Mouse (Mus musculus): ENCODE measurements around the gene Ung. TPM values are rescaled to one million over a fixed set of nuclear protein-coding genes. Genes with fewer than 3 reads are reported as not detected.

The Ung gene
- polyA plus RNA-seq, 1 experiment from 2014 or later: 34.3 TPM

- Histone ChIP-seq H3K27me3 (ENCODE audit: control insufficient read depth, insufficient read depth, low read length) (no peaks in the 10 kb centered on the region), H3K4me2 (ENCODE audit: low read depth, low read length) (no peak overlapping the region), H3K36me3 (ENCODE audit: control insufficient read depth, insufficient read depth, low read length) (no peaks in the 10 kb centered on the region; the same call in 1 of the 2 replicates), H3K9ac (ENCODE audit: low read length) (no peak overlapping the region), H3K9me3 (replicated peaks; ENCODE audit: control insufficient read depth, low read length) (no peaks in the 10 kb centered on the region), H3K27ac (ENCODE audit: low read length) (no peak overlapping the region), H3K4me1 (ENCODE audit: control insufficient read depth, insufficient read depth, low read length) (peaks cover 10% of the 10 kb centered on the region), H3K4me3 (replicated peaks; ENCODE audit: low read length) (no peak overlapping the region)
- 88% methylated on average over 1 of the region's 1 CpGs for WGBS
- ATAC-seq (ENCODE audit: insufficient read depth, low FRiP score): no peak
Measured at GRCm38 (mm10) chr5:114102807-114103206, 27.4 kb upstream of the Ung start.

GRCm38 (mm10) chr5:114106391-114106935, 23.7 kb upstream of the Ung start:
- H3K9me3 ChIP-seq (replicated peaks; ENCODE audit: control insufficient read depth, low read length): no peaks in the 10 kb centered on the region
- no peak overlapping the region for H3K4me3 ChIP-seq (replicated peaks; ENCODE audit: low read length)
- ATAC-seq (ENCODE audit: insufficient read depth, low FRiP score): no peak
- H3K36me3 ChIP-seq (ENCODE audit: control insufficient read depth, insufficient read depth, low read length): peaks cover 18% of the 10 kb centered on the region
- WGBS: 75% methylated on average over 16 of the region's 16 CpGs
- no peak overlapping the region for H3K9ac ChIP-seq (ENCODE audit: low read length)
- H3K27me3 ChIP-seq (ENCODE audit: control insufficient read depth, insufficient read depth, low read length): no peaks in the 10 kb centered on the region
- H3K4me2 ChIP-seq (ENCODE audit: low read depth, low read length): no peak overlapping the region
- H3K4me1 ChIP-seq (ENCODE audit: control insufficient read depth, insufficient read depth, low read length): no peaks in the 10 kb centered on the region
- H3K27ac ChIP-seq (ENCODE audit: low read length): no peak overlapping the region

GRCm38 (mm10) chr5:114113334-114113733, 16.9 kb upstream of the Ung start:
- Histone ChIP-seq H3K9ac (ENCODE audit: low read length) (no peak overlapping the region), H3K36me3 (ENCODE audit: control insufficient read depth, insufficient read depth, low read length) (peaks cover 13% of the 10 kb centered on the region), H3K4me3 (replicated peaks; ENCODE audit: low read length) (no peak overlapping the region), H3K4me1 (ENCODE audit: control insufficient read depth, insufficient read depth, low read length) (no peaks in the 10 kb centered on the region), H3K9me3 (replicated peaks; ENCODE audit: control insufficient read depth, low read length) (no peaks in the 10 kb centered on the region), H3K27me3 (ENCODE audit: control insufficient read depth, insufficient read depth, low read length) (no peaks in the 10 kb centered on the region), H3K4me2 (ENCODE audit: low read depth, low read length) (no peak overlapping the region), H3K27ac (ENCODE audit: low read length) (no peak overlapping the region)
- ATAC-seq (ENCODE audit: insufficient read depth, low FRiP score): no peak
- 86% methylated on average over 6 of the region's 6 CpGs for WGBS

- Histone ChIP-seq H3K27me3 (ENCODE audit: control insufficient read depth, insufficient read depth, low read length) (no peaks in the 10 kb centered on the region), H3K36me3 (ENCODE audit: control insufficient read depth, insufficient read depth, low read length) (no peaks in the 10 kb centered on the region), H3K9me3 (replicated peaks; ENCODE audit: control insufficient read depth, low read length) (no peaks in the 10 kb centered on the region), H3K27ac (ENCODE audit: low read length) (no peak overlapping the region), H3K4me1 (ENCODE audit: control insufficient read depth, insufficient read depth, low read length) (no peaks in the 10 kb centered on the region), H3K4me3 (replicated peaks; ENCODE audit: low read length) (no peak overlapping the region), H3K4me2 (ENCODE audit: low read depth, low read length) (no peak overlapping the region), H3K9ac (ENCODE audit: low read length) (no peak overlapping the region)
- WGBS: 83% methylated on average over 5 of the region's 5 CpGs
- no peak for ATAC-seq (ENCODE audit: insufficient read depth, low FRiP score)
Measured at GRCm38 (mm10) chr5:114115030-114115429, 15.2 kb upstream of the Ung start.

- no peak for ATAC-seq (ENCODE audit: insufficient read depth, low FRiP score)
- 83% methylated on average over 7 of the region's 7 CpGs for WGBS
- no peak overlapping the region for H3K4me3 ChIP-seq (replicated peaks; ENCODE audit: low read length)
- 0 out of 2 replicates have a peak, but pooled peaks cover under 1% of the 10 kb centered on the region for H3K36me3 ChIP-seq (ENCODE audit: control insufficient read depth, insufficient read depth, low read length)
- no peak overlapping the region for H3K9ac ChIP-seq (ENCODE audit: low read length)
- H3K27ac ChIP-seq (ENCODE audit: low read length): no peak overlapping the region
- H3K4me1 ChIP-seq (ENCODE audit: control insufficient read depth, insufficient read depth, low read length): no peaks in the 10 kb centered on the region
- H3K9me3 ChIP-seq (replicated peaks; ENCODE audit: control insufficient read depth, low read length): no peaks in the 10 kb centered on the region
- H3K27me3 ChIP-seq (ENCODE audit: control insufficient read depth, insufficient read depth, low read length): no peaks in the 10 kb centered on the region
- H3K4me2 ChIP-seq (ENCODE audit: low read depth, low read length): no peak overlapping the region
Measured at GRCm38 (mm10) chr5:114116586-114116985, 13.6 kb upstream of the Ung start.

- Histone ChIP-seq H3K27me3 (ENCODE audit: control insufficient read depth, insufficient read depth, low read length) (no peaks in the 10 kb centered on the region), H3K4me3 (replicated peaks; ENCODE audit: low read length) (no peak overlapping the region), H3K27ac (ENCODE audit: low read length) (no peak overlapping the region), H3K9ac (ENCODE audit: low read length) (no peak overlapping the region), H3K4me2 (ENCODE audit: low read depth, low read length) (no peak overlapping the region), H3K36me3 (ENCODE audit: control insufficient read depth, insufficient read depth, low read length) (peaks cover 4% of the 10 kb centered on the region; the same call in 1 of the 2 replicates), H3K4me1 (ENCODE audit: control insufficient read depth, insufficient read depth, low read length) (no peaks in the 10 kb centered on the region), H3K9me3 (replicated peaks; ENCODE audit: control insufficient read depth, low read length) (no peaks in the 10 kb centered on the region)
- ATAC-seq (ENCODE audit: insufficient read depth, low FRiP score): no peak; the same call in 1 of the 2 replicates
- WGBS: 76% methylated on average over 4 of the region's 4 CpGs
Measured at GRCm38 (mm10) chr5:114119806-114120205, 10.4 kb upstream of the Ung start.

GRCm38 (mm10) chr5:114126008-114126407, 4.2 kb upstream of the Ung start:
- no peaks in the 10 kb centered on the region for H3K9me3 ChIP-seq (replicated peaks; ENCODE audit: control insufficient read depth, low read length)

GRCm38 (mm10) chr5:114126499-114127244, 3.5 kb upstream of the Ung start:
- Histone ChIP-seq H3K27me3 (ENCODE audit: control insufficient read depth, insufficient read depth, low read length) (no peaks in the 10 kb centered on the region), H3K9me3 (replicated peaks; ENCODE audit: control insufficient read depth, low read length) (no peaks in the 10 kb centered on the region), H3K4me3 (replicated peaks; ENCODE audit: low read length) (peak overlapping the region; percentile 78; the same call in 1 of the 2 replicates), H3K27ac (ENCODE audit: low read length) (no peak overlapping the region), H3K36me3 (ENCODE audit: control insufficient read depth, insufficient read depth, low read length) (peaks cover 2% of the 10 kb centered on the region; the same call in 1 of the 2 replicates), H3K4me2 (ENCODE audit: low read depth, low read length) (peak overlapping the region; percentile 98; the same call in 1 of the 2 replicates), H3K9ac (ENCODE audit: low read length) (no peak overlapping the region), H3K4me1 (ENCODE audit: control insufficient read depth, insufficient read depth, low read length) (peaks cover 11% of the 10 kb centered on the region; the same call in 1 of the 2 replicates)
- ATAC-seq (ENCODE audit: insufficient read depth, low FRiP score): no peak
- 88% methylated on average over 7 of the region's 7 CpGs for WGBS

More at GRCm38 (mm10) chr5:114126008-114126407, 4.2 kb upstream of the Ung start:
- Histone ChIP-seq H3K4me3 (replicated peaks; ENCODE audit: low read length) (no peak overlapping the region), H3K27ac (ENCODE audit: low read length) (no peak overlapping the region), H3K4me1 (ENCODE audit: control insufficient read depth, insufficient read depth, low read length) (peaks cover 11% of the 10 kb centered on the region; the same call in 1 of the 2 replicates), H3K4me2 (ENCODE audit: low read depth, low read length) (no peak overlapping the region), H3K27me3 (ENCODE audit: control insufficient read depth, insufficient read depth, low read length) (no peaks in the 10 kb centered on the region), H3K36me3 (ENCODE audit: control insufficient read depth, insufficient read depth, low read length) (peaks cover 4% of the 10 kb centered on the region; the same call in 1 of the 2 replicates), H3K9ac (ENCODE audit: low read length) (no peak overlapping the region)
- ATAC-seq (ENCODE audit: insufficient read depth, low FRiP score): no peak
- WGBS: 92% methylated on average over 3 of the region's 3 CpGs
